Mouse (Mus musculus) erythroblast, embryonic 14.5 days (primary cell): Measurements from ENCODE around the gene Exoc5.

Experiments used
- GATA1 ChIP-seq: IDR thresholded peaks from 2 replicates; pipeline ENCODE4 v1.6.1; 2012; ENCODE audit warnings: low read length, inconsistent platforms, mixed read lengths
- TAL1 ChIP-seq: IDR thresholded peaks from 3 replicates; pipeline ENCODE4 v1.6.1; 2012; ENCODE audit warnings: low read length, inconsistent platforms, mixed read lengths

DNA sequence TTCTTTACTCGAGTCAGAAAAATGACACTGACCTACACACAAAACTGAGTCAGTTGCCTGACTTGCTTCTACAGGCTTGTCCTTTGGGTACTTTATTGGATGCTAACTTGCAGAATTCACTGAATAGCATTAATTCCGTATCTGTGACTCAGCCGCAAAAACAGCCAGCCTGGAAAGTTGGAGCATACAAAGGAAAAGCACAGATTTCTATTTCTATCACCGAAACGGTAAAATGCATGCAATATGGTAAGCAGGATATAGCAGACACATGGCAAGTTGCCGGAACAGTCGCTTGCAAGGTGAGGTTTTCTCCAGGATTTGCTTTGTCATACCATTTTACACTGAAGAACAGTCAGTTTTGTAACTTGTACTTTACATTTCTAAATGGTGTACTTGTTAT is 7.4 kb upstream of the Exoc5 start:
- no peak for TF ChIP-seq GATA1
- no peak for TF ChIP-seq TAL1
